Mouse (Mus musculus) megakaryocyte progenitor cell, adult 5-6 weeks (primary cell): ENCODE results near the gene Nipsnap3b. TPM values are rescaled to one million over a fixed set of nuclear protein-coding genes. Genes with fewer than 3 reads are reported as not detected.

ENCODE experiments used
- total RNA-seq, 2 experiments: library from RNA; stranded (forward) in 1 of 2; stranded (reverse) in 1 of 2; fragments of 157-497, 149-512 nt in 1 of 2; fragments of 200-1000 nt in 1 of 2; gene quantifications; 2 replicates each; pipeline versions ENCODE4 v1.2.3 to v1.2.4; 2015 to 2017

Gene Nipsnap3b
- total RNA-seq, 2 experiments from 2014 or later: 46.1 to 89.9 TPM

Other genes starting within 250 kb of the Nipsnap3b start
- not detected in 2 replicates for gene Olfr275, start 197.3 kb upstream of the Nipsnap3b start, total RNA-seq (2015)
- not detected in 2 replicates for gene Olfr275, start 197.3 kb upstream of the Nipsnap3b start, total RNA-seq (2017)
- not detected in 2 replicates for gene Olfr273, start 152.6 kb upstream of the Nipsnap3b start, total RNA-seq (2015)
- gene Olfr273, start 152.6 kb upstream of the Nipsnap3b start, total RNA-seq (2017): not detected in 2 replicates
- 1.0 TPM in 1 of 2 replicates, not detected in the other for gene Olfr272, start 92.7 kb upstream of the Nipsnap3b start, total RNA-seq (2015)
- 0.64 TPM in 1 of 2 replicates, not detected in the other for gene Olfr272, start 92.7 kb upstream of the Nipsnap3b start, total RNA-seq (2017)
- not detected in 2 replicates for gene Olfr270, start 47.3 kb upstream of the Nipsnap3b start, total RNA-seq (2015)
- gene Olfr270, start 47.3 kb upstream of the Nipsnap3b start, total RNA-seq (2017): not detected in 2 replicates
- not detected in 2 replicates for gene Nipsnap3a, start 22.6 kb upstream of the Nipsnap3b start, total RNA-seq (2015)
- not detected in 2 replicates for gene Nipsnap3a, start 22.6 kb upstream of the Nipsnap3b start, total RNA-seq (2017)
- 1.2 and 1.8 TPM in 2 replicates for gene Abca1, start 148.0 kb downstream of the Nipsnap3b start, total RNA-seq (2015)
- gene Abca1, start 148.0 kb downstream of the Nipsnap3b start, total RNA-seq (2017): 1.8 and 1.9 TPM in 2 replicates